8 mouse cellular contexts compared by ENCODE assay signal in genomic region chr12:89505121-89505764, GRCm38 (mm10).
A peak's percentile ranks its signal among the peaks of the same experiment; 100 is the strongest.
DNase-seq lines count a peak whose midpoint lies in the region; ATAC-seq and TF ChIP-seq lines count a peak whose summit lies in the region.

No protein-coding gene starts in this region.

- H3K4me1 ChIP-seq in embryonic facial prominence, embryonic 10.5 days, result no peaks in the 10 kb centered on the region
- no peaks in the 10 kb centered on the region for H3K4me1 ChIP-seq in limb, embryonic 14.5 days (ENCODE audit: control insufficient read depth, insufficient read depth, low read length)

- peak; percentile 53; the same call in 1 of the 2 replicates for ATAC-seq in limb, embryonic 14.5 days (ENCODE audit: low FRiP score, low read depth)

- no peaks in the 10 kb centered on the region for H3K36me3 ChIP-seq in embryonic facial prominence, embryonic 10.5 days (replicated peaks)
- H3K36me3 ChIP-seq in limb, embryonic 14.5 days (ENCODE audit: control insufficient read depth, insufficient read depth, low read length), result no peaks in the 10 kb centered on the region

- no peak overlapping the region for H3K27ac ChIP-seq in embryonic facial prominence, embryonic 10.5 days (replicated peaks)
- H3K27ac ChIP-seq in limb, embryonic 14.5 days (replicated peaks; ENCODE audit: low read depth, low read length), result no peak overlapping the region

- no peaks in the 10 kb centered on the region for H3K27me3 ChIP-seq in embryonic facial prominence, embryonic 10.5 days (replicated peaks; ENCODE audit: low read depth, poor library complexity, severe bottlenecking)
- H3K27me3 ChIP-seq in limb, embryonic 14.5 days (ENCODE audit: control insufficient read depth, insufficient read depth, low read length), result no peaks in the 10 kb centered on the region

- H3K4me2 ChIP-seq in limb, embryonic 14.5 days (replicated peaks; ENCODE audit: low read depth, low read length, severe bottlenecking), result no peak overlapping the region

- DNase-seq in ovary, postnatal 14 days (ENCODE audit: low spot score), result peak; percentile 27
- no peak for DNase-seq in ovary, postnatal 10 days (ENCODE audit: low spot score)
- peak; percentile 33 for DNase-seq in adrenal gland, postnatal 14 days
- peak; percentile 71 for DNase-seq in embryonic facial prominence, embryonic 10.5 days (ENCODE audit: low spot score)
- DNase-seq in hindlimb bud, embryonic 11.5 days (ENCODE audit: extremely low spot score, low read depth, low spot score), result peak; percentile 60
- peak; percentile 79 for DNase-seq in limb, embryonic 14.5 days (ENCODE audit: low spot score)
- DNase-seq in retina, embryonic 14.5 days (ENCODE audit: low spot score), result peak; percentile 85
- no peak for DNase-seq in heart, postnatal 25 days (ENCODE audit: low spot score)

- no peaks in the 10 kb centered on the region for H3K9me3 ChIP-seq in embryonic facial prominence, embryonic 10.5 days
- no peaks in the 10 kb centered on the region for H3K9me3 ChIP-seq in limb, embryonic 14.5 days (ENCODE audit: control insufficient read depth, low read length)

- WGBS in embryonic facial prominence, embryonic 10.5 days, result 35% methylated on average over 2 of the region's 2 CpGs
- 36% methylated on average over 2 of the region's 2 CpGs for WGBS in limb, embryonic 14.5 days

- intact Hi-C loops in heart, postnatal 25 days (cut with DNase I), result loop anchor here (10.0 kb wide), 1 partner anchor 1810 kb away; no protein-coding TSS in a partner anchor

- TF ChIP-seq POLR2A in limb, embryonic 14.5 days (IDR thresholded peaks at IDR 0.05; ENCODE audit: borderline replicate concordance, extremely low read depth, insufficient read depth, insufficient read length), result no peak

- H3K4me3 ChIP-seq in embryonic facial prominence, embryonic 10.5 days, result no peak overlapping the region
- no peak overlapping the region for H3K4me3 ChIP-seq in limb, embryonic 14.5 days (replicated peaks; ENCODE audit: low read length)

- no peak overlapping the region for H3K9ac ChIP-seq in limb, embryonic 14.5 days (ENCODE audit: low read depth, low read length, severe bottlenecking)

Comparison
In these comparisons a context has a peak if more than half of its experiments do, and no peak if none do; other contexts are left out.
1. DNase-seq: peak in ovary, postnatal 14 days (single experiment), adrenal gland, postnatal 14 days (single experiment), embryonic facial prominence, embryonic 10.5 days (single experiment), hindlimb bud, embryonic 11.5 days (single experiment), limb, embryonic 14.5 days (single experiment) and retina, embryonic 14.5 days (single experiment); none in ovary, postnatal 10 days (single experiment) and heart, postnatal 25 days (single experiment).